Mouse (Mus musculus) testis, postnatal 10 days (tissue): ENCODE data around the gene Thap7.
A peak's percentile ranks its signal among the peaks of the same experiment; 100 is the strongest.
"Not testable (repeated sequence)": the region's sequence is repeated elsewhere in the genome, so short reads cannot be mapped to it uniquely, and the experiment has no call there.

Experiments used
- DNase-seq: peaks from one replicate; pipeline ENCODE4 v3.0.0; 2021; ENCODE audit warnings: low spot score

Thap7 gene

GRCm38 (mm10) chr16:17530640-17531288 lies at the start of gene Thap7:
Thap7 (minus strand) TSS chr16:17531136.
- peak; percentile 97 for DNase-seq

GRCm38 (mm10) chr16:17576825-17577215 lies 45.9 kb upstream of the Thap7 start:
- DNase-seq = no peak

- DNase-seq = peak; percentile 90
Observed at GRCm38 (mm10) chr16:17575870-17576824, 45.2 kb upstream of the Thap7 start.

GRCm38 (mm10) chr16:17566186-17566585 lies 35.2 kb upstream of the Thap7 start:
- no peak for DNase-seq

GRCm38 (mm10) chr16:17564771-17565170 lies 33.8 kb upstream of the Thap7 start:
- no peak for DNase-seq

- no peak for DNase-seq
Observed at GRCm38 (mm10) chr16:17564221-17564620, 33.3 kb upstream of the Thap7 start.

GRCm38 (mm10) chr16:17563580-17563979 lies 32.6 kb upstream of the Thap7 start:
- DNase-seq = no peak

- peak; percentile 80 for DNase-seq
Observed at GRCm38 (mm10) chr16:17561751-17562208, 30.8 kb upstream of the Thap7 start, which contains the start of gene P2rx6. P2rx6 (plus strand) TSS chr16:17561885.

GRCm38 (mm10) chr16:17561128-17561750 lies 30.3 kb upstream of the Thap7 start, which contains the start of gene Lrrc74b:
Lrrc74b (minus strand) TSS chr16:17561247.
- DNase-seq = peak; percentile 84

- DNase-seq = no peak
Observed at GRCm38 (mm10) chr16:17559396-17560027, 28.6 kb upstream of the Thap7 start.

- DNase-seq = no peak
Observed at GRCm38 (mm10) chr16:17558811-17559210, 27.9 kb upstream of the Thap7 start.

GRCm38 (mm10) chr16:17557947-17558480 lies 27.1 kb upstream of the Thap7 start:
- DNase-seq = peak; percentile 85

- no peak for DNase-seq
Observed at GRCm38 (mm10) chr16:17556907-17557306, 26.0 kb upstream of the Thap7 start.

GRCm38 (mm10) chr16:17556180-17556579 lies 25.2 kb upstream of the Thap7 start:
- DNase-seq = no peak

- not testable (repeated sequence) for DNase-seq
Observed at GRCm38 (mm10) chr16:17554702-17555101, 23.8 kb upstream of the Thap7 start.

- DNase-seq = no peak
Observed at GRCm38 (mm10) chr16:17553910-17554685, 23.2 kb upstream of the Thap7 start.

- DNase-seq = no peak
Observed at GRCm38 (mm10) chr16:17552837-17553236, 21.9 kb upstream of the Thap7 start.

- no peak for DNase-seq
Observed at GRCm38 (mm10) chr16:17542632-17543031, 11.7 kb upstream of the Thap7 start.

GRCm38 (mm10) chr16:17536584-17536983 lies 5.6 kb upstream of the Thap7 start:
- DNase-seq = no peak

GRCm38 (mm10) chr16:17532676-17533329 lies 1.9 kb upstream of the Thap7 start:
- DNase-seq = no peak
